Mouse (Mus musculus): Measurements from ENCODE around the gene Nedd9. TPM values are rescaled to one million over a fixed set of nuclear protein-coding genes. Genes with fewer than 3 reads are reported as not detected.

Gene Nedd9
- polyA plus RNA-seq, 1 experiment from 2014 or later, result 12.9 TPM

GRCm38 (mm10) chr13:41445067-41445808, 41.9 kb downstream of the Nedd9 start:
- Histone ChIP-seq H3K4me2 (ENCODE audit: low read depth, severe bottlenecking) (no peak overlapping the region), H3K4me3 (ENCODE audit: low read depth, low read length) (no peak overlapping the region), H3K9me3 (ENCODE audit: control insufficient read depth, low read length) (no peaks in the 10 kb centered on the region), H3K36me3 (ENCODE audit: control insufficient read depth, insufficient read depth, low read length) (no peaks in the 10 kb centered on the region), H3K27me3 (ENCODE audit: control insufficient read depth, insufficient read depth, low read length) (no peaks in the 10 kb centered on the region), H3K4me1 (ENCODE audit: control insufficient read depth, insufficient read depth, low read length) (peaks cover 6% of the 10 kb centered on the region; the same call in 1 of the 2 replicates), H3K27ac (replicated peaks; ENCODE audit: low read depth, low read length) (no peak overlapping the region), H3K9ac (ENCODE audit: low read length) (no peak overlapping the region)
- DNase-seq (ENCODE audit: low spot score) (no peak), ATAC-seq (ENCODE audit: insufficient number of reproducible peaks, low FRiP score, low TSS enrichment, low read depth) (no peak)
- WGBS, result 93% methylated on average over 3 of the region's 3 CpGs

GRCm38 (mm10) chr13:41444230-41444629, 42.9 kb downstream of the Nedd9 start:
- Histone ChIP-seq H3K4me1 (ENCODE audit: control insufficient read depth, insufficient read depth, low read length) (peaks cover 6% of the 10 kb centered on the region; the same call in 1 of the 2 replicates), H3K4me2 (ENCODE audit: low read depth, severe bottlenecking) (no peak overlapping the region), H3K36me3 (ENCODE audit: control insufficient read depth, insufficient read depth, low read length) (no peaks in the 10 kb centered on the region), H3K9ac (ENCODE audit: low read length) (no peak overlapping the region), H3K27me3 (ENCODE audit: control insufficient read depth, insufficient read depth, low read length) (no peaks in the 10 kb centered on the region), H3K4me3 (ENCODE audit: low read depth, low read length) (no peak overlapping the region), H3K9me3 (ENCODE audit: control insufficient read depth, low read length) (no peaks in the 10 kb centered on the region), H3K27ac (replicated peaks; ENCODE audit: low read depth, low read length) (no peak overlapping the region)
- WGBS, result 94% methylated on average over 6 of the region's 6 CpGs
- no peak for DNase-seq (ENCODE audit: low spot score)
- ATAC-seq (ENCODE audit: insufficient number of reproducible peaks, low FRiP score, low TSS enrichment, low read depth), result no peak

GRCm38 (mm10) chr13:41442145-41442544, 45.0 kb downstream of the Nedd9 start:
- H3K27me3 ChIP-seq (ENCODE audit: control insufficient read depth, insufficient read depth, low read length), result no peaks in the 10 kb centered on the region
- H3K9me3 ChIP-seq (ENCODE audit: control insufficient read depth, low read length), result no peaks in the 10 kb centered on the region
- ATAC-seq (ENCODE audit: insufficient number of reproducible peaks, low FRiP score, low TSS enrichment, low read depth), result no peak
- no peak overlapping the region for H3K9ac ChIP-seq (ENCODE audit: low read length)
- H3K4me2 ChIP-seq (ENCODE audit: low read depth, severe bottlenecking), result no peak overlapping the region
- WGBS, result 85% methylated on average over 4 of the region's 4 CpGs
- no peak overlapping the region for H3K27ac ChIP-seq (replicated peaks; ENCODE audit: low read depth, low read length)
- no peak overlapping the region for H3K4me3 ChIP-seq (ENCODE audit: low read depth, low read length)
- peaks cover 4% of the 10 kb centered on the region; the same call in 1 of the 2 replicates for H3K4me1 ChIP-seq (ENCODE audit: control insufficient read depth, insufficient read depth, low read length)
- H3K36me3 ChIP-seq (ENCODE audit: control insufficient read depth, insufficient read depth, low read length), result no peaks in the 10 kb centered on the region
- DNase-seq (ENCODE audit: low spot score), result no peak

GRCm38 (mm10) chr13:41440205-41440604, 47.0 kb downstream of the Nedd9 start:
- Histone ChIP-seq H3K4me3 (ENCODE audit: low read depth, low read length) (no peak overlapping the region), H3K9ac (ENCODE audit: low read length) (no peak overlapping the region), H3K27me3 (ENCODE audit: control insufficient read depth, insufficient read depth, low read length) (no peaks in the 10 kb centered on the region), H3K27ac (replicated peaks; ENCODE audit: low read depth, low read length) (no peak overlapping the region), H3K4me2 (ENCODE audit: low read depth, severe bottlenecking) (no peak overlapping the region), H3K9me3 (ENCODE audit: control insufficient read depth, low read length) (no peaks in the 10 kb centered on the region), H3K36me3 (ENCODE audit: control insufficient read depth, insufficient read depth, low read length) (no peaks in the 10 kb centered on the region), H3K4me1 (ENCODE audit: control insufficient read depth, insufficient read depth, low read length) (no peaks in the 10 kb centered on the region)
- no peak for DNase-seq (ENCODE audit: low spot score)
- ATAC-seq (ENCODE audit: insufficient number of reproducible peaks, low FRiP score, low TSS enrichment, low read depth), result no peak
- WGBS, result 90% methylated on average over 1 of the region's 1 CpGs

- Histone ChIP-seq H3K27me3 (ENCODE audit: control insufficient read depth, insufficient read depth, low read length) (no peaks in the 10 kb centered on the region), H3K4me3 (ENCODE audit: low read depth, low read length) (no peak overlapping the region), H3K9ac (ENCODE audit: low read length) (no peak overlapping the region), H3K27ac (replicated peaks; ENCODE audit: low read depth, low read length) (no peak overlapping the region), H3K9me3 (ENCODE audit: control insufficient read depth, low read length) (no peaks in the 10 kb centered on the region), H3K36me3 (ENCODE audit: control insufficient read depth, insufficient read depth, low read length) (no peaks in the 10 kb centered on the region), H3K4me2 (ENCODE audit: low read depth, severe bottlenecking) (no peak overlapping the region), H3K4me1 (ENCODE audit: control insufficient read depth, insufficient read depth, low read length) (no peaks in the 10 kb centered on the region)
- DNase-seq (ENCODE audit: low spot score) (no peak), ATAC-seq (ENCODE audit: insufficient number of reproducible peaks, low FRiP score, low TSS enrichment, low read depth) (no peak)
- 99% methylated on average over 2 of the region's 2 CpGs for WGBS
Measured at GRCm38 (mm10) chr13:41437390-41437789, 49.8 kb downstream of the Nedd9 start.

GRCm38 (mm10) chr13:41436731-41437130, 50.4 kb downstream of the Nedd9 start:
- Histone ChIP-seq H3K9me3 (ENCODE audit: control insufficient read depth, low read length) (no peaks in the 10 kb centered on the region), H3K4me1 (ENCODE audit: control insufficient read depth, insufficient read depth, low read length) (no peaks in the 10 kb centered on the region), H3K4me2 (ENCODE audit: low read depth, severe bottlenecking) (no peak overlapping the region), H3K36me3 (ENCODE audit: control insufficient read depth, insufficient read depth, low read length) (no peaks in the 10 kb centered on the region), H3K4me3 (ENCODE audit: low read depth, low read length) (no peak overlapping the region), H3K27ac (replicated peaks; ENCODE audit: low read depth, low read length) (no peak overlapping the region), H3K9ac (ENCODE audit: low read length) (no peak overlapping the region), H3K27me3 (ENCODE audit: control insufficient read depth, insufficient read depth, low read length) (no peaks in the 10 kb centered on the region)
- no peak for ATAC-seq (ENCODE audit: insufficient number of reproducible peaks, low FRiP score, low TSS enrichment, low read depth)
- no peak for DNase-seq (ENCODE audit: low spot score)
- WGBS, result 59% methylated on average over 5 of the region's 5 CpGs

- no peaks in the 10 kb centered on the region for H3K36me3 ChIP-seq (ENCODE audit: control insufficient read depth, insufficient read depth, low read length)
- 82% methylated on average over 6 of the region's 6 CpGs for WGBS
- H3K9me3 ChIP-seq (ENCODE audit: control insufficient read depth, low read length), result no peaks in the 10 kb centered on the region
- no peak overlapping the region for H3K4me2 ChIP-seq (ENCODE audit: low read depth, severe bottlenecking)
- no peak overlapping the region for H3K27ac ChIP-seq (replicated peaks; ENCODE audit: low read depth, low read length)
- H3K9ac ChIP-seq (ENCODE audit: low read length), result no peak overlapping the region
- H3K4me3 ChIP-seq (ENCODE audit: low read depth, low read length), result no peak overlapping the region
- H3K4me1 ChIP-seq (ENCODE audit: control insufficient read depth, insufficient read depth, low read length), result no peaks in the 10 kb centered on the region
- DNase-seq (ENCODE audit: low spot score) (no peak), ATAC-seq (ENCODE audit: insufficient number of reproducible peaks, low FRiP score, low TSS enrichment, low read depth) (no peak)
- no peaks in the 10 kb centered on the region for H3K27me3 ChIP-seq (ENCODE audit: control insufficient read depth, insufficient read depth, low read length)
Measured at GRCm38 (mm10) chr13:41433201-41433600, 54.0 kb downstream of the Nedd9 start.

- H3K4me2 ChIP-seq (ENCODE audit: low read depth, severe bottlenecking), result no peak overlapping the region
- H3K27ac ChIP-seq (replicated peaks; ENCODE audit: low read depth, low read length), result no peak overlapping the region
- no peaks in the 10 kb centered on the region for H3K36me3 ChIP-seq (ENCODE audit: control insufficient read depth, insufficient read depth, low read length)
- no peak overlapping the region for H3K4me3 ChIP-seq (ENCODE audit: low read depth, low read length)
- H3K9me3 ChIP-seq (ENCODE audit: control insufficient read depth, low read length), result no peaks in the 10 kb centered on the region
- no peaks in the 10 kb centered on the region for H3K4me1 ChIP-seq (ENCODE audit: control insufficient read depth, insufficient read depth, low read length)
- WGBS, result 89% methylated on average over 3 of the region's 3 CpGs
- ATAC-seq (ENCODE audit: insufficient number of reproducible peaks, low FRiP score, low TSS enrichment, low read depth) (no peak), DNase-seq (ENCODE audit: low spot score) (no peak)
- H3K9ac ChIP-seq (ENCODE audit: low read length), result no peak overlapping the region
- H3K27me3 ChIP-seq (ENCODE audit: control insufficient read depth, insufficient read depth, low read length), result no peaks in the 10 kb centered on the region
Measured at GRCm38 (mm10) chr13:41431795-41432194, 55.4 kb downstream of the Nedd9 start.

GRCm38 (mm10) chr13:41427046-41427445, 60.1 kb downstream of the Nedd9 start:
- WGBS, result 89% methylated on average over 3 of the region's 3 CpGs
- no peak for ATAC-seq (ENCODE audit: insufficient number of reproducible peaks, low FRiP score, low TSS enrichment, low read depth)
- H3K4me2 ChIP-seq (ENCODE audit: low read depth, severe bottlenecking), result no peak overlapping the region

More at GRCm38 (mm10) chr13:41427046-41427445, 60.1 kb downstream of the Nedd9 start:
- H3K9ac ChIP-seq (ENCODE audit: low read length), result no peak overlapping the region
- H3K27ac ChIP-seq (replicated peaks; ENCODE audit: low read depth, low read length), result no peak overlapping the region
- H3K9me3 ChIP-seq (ENCODE audit: control insufficient read depth, low read length), result no peaks in the 10 kb centered on the region
- no peak overlapping the region for H3K4me3 ChIP-seq (ENCODE audit: low read depth, low read length)
- H3K27me3 ChIP-seq (ENCODE audit: control insufficient read depth, insufficient read depth, low read length), result no peaks in the 10 kb centered on the region
- DNase-seq (ENCODE audit: low spot score), result no peak
- H3K36me3 ChIP-seq (ENCODE audit: control insufficient read depth, insufficient read depth, low read length), result no peaks in the 10 kb centered on the region
- no peaks in the 10 kb centered on the region for H3K4me1 ChIP-seq (ENCODE audit: control insufficient read depth, insufficient read depth, low read length)
